ENCODE assay signal across 8 mouse cellular contexts in the genomic region with DNA sequence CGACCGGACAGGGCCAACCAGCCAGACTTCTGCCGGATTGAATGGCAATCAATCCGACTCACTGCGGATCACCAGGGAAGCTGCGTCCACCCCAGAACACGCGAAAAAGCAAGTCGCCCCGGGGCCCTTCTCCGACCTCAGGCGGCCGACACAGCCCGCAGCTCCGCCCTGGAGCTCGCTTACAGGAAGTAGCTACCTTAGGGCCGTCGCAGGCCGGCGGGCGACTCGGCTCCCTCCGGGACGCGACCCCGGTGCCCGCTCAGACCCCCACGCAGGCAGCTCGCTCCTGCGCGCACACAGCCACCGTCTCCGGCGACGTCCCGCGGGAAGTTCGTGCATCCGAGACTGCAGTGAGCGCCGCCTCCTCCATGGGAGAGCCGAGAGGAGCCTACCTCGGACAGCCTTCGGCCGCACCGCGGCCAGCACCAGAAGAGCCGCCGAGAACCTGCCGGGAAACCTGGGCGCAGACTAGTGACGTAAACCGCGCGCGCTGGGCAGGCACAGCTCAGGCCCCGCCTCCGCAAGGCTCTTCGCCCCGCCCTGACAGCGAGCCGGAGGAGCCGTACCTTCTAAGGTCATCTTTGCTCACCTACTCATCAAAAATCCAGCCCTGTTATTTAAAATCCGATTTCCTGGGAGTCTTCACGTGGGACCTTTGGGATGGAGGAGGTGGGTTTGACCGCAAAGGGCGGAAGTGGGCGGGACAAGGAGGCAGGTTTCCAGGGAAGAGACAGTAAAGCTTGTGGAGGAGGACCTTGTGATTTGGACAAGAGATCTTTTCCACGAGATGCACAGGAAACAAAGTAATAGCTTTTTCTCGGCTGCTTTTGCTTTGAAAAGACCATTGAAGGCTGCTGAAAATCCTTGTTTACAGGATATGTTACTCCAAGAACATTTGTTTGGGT. TPM values are rescaled to one million over a fixed set of nuclear protein-coding genes. Genes with fewer than 3 reads are reported as not detected.
DNase-seq lines count a peak whose midpoint lies in the region; ATAC-seq and TF ChIP-seq lines count a peak whose summit lies in the region.

Nipa2 (minus strand) TSS at position 473 of the 905 bp plus-strand sequence.

- H3K9ac ChIP-seq in hindbrain, embryonic 13.5 days: peak within 1 kb of the TSS; percentile 95

- no peaks in the 10 kb centered on the region for H3K36me3 ChIP-seq in hindbrain, embryonic 13.5 days

- peak within 1 kb of the TSS; percentile 95 for H3K4me3 ChIP-seq in hindbrain, embryonic 13.5 days

- WGBS in hindbrain, embryonic 13.5 days: under 1% methylated on average over 70 of the region's 70 CpGs

- no peak for TF ChIP-seq CTCF in Patski (IDR thresholded peaks at IDR 0.05)

- in situ Hi-C loops in Patski (cut with MboI; ENCODE audit: low pct_unique_long_range_greater_than_20kb): no loop called here

- H3K4me2 ChIP-seq in hindbrain, embryonic 13.5 days: peak within 1 kb of the TSS; percentile 63

- CTCF ChIA-PET in Patski (lab: Charles Lee): interaction anchor here (1.1 kb wide), 2 partner anchors 10 to 11 kb away, joined by 3 read pairs; no protein-coding TSS in a partner anchor

- ATAC-seq in Patski: peak; percentile 96
- peak; percentile 99 for ATAC-seq in hindbrain, embryonic 13.5 days (ENCODE audit: low FRiP score)

- no peaks in the 10 kb centered on the region for H3K9me3 ChIP-seq in hindbrain, embryonic 13.5 days

- DNase-seq in Patski (ENCODE audit: low read depth, low spot score): peak; percentile 50
- DNase-seq in cerebellum, postnatal 14 days: peak; percentile 97 to 98
- DNase-seq in frontal cortex, postnatal 14 days (ENCODE audit: low spot score in 2 of 2): peak; percentile 83 to 88
- peak; percentile 92 to 94 for DNase-seq in layer of hippocampus, postnatal 25 days (ENCODE audit: extremely low spot score in 1 of 2, low spot score in 1 of 2)
- DNase-seq in lung, postnatal 25 days (ENCODE audit: low spot score): peak; percentile 92
- peak; percentile 93 for DNase-seq in retina, embryonic 14.5 days (ENCODE audit: low spot score)
- DNase-seq in thymus, postnatal 4 days: peak; percentile 97

- peak within 1 kb of the TSS; percentile 89 for H3K27ac ChIP-seq in hindbrain, embryonic 13.5 days

- H3K4me1 ChIP-seq in hindbrain, embryonic 13.5 days (replicated peaks): peaks cover 19% of the 10 kb centered on the region

- no peaks in the 10 kb centered on the region for H3K27me3 ChIP-seq in Patski
- no peaks in the 10 kb centered on the region for H3K27me3 ChIP-seq in hindbrain, embryonic 13.5 days

- POLR2A ChIA-PET in Patski (lab: Charles Lee): no interaction called here

RNA-seq across cellular contexts. Expression of gene Nipa2, which starts in this region (rescaled TPM):
- 57.4 TPM for polyA plus RNA-seq in Patski (2021)
- polyA plus RNA-seq in hindbrain, embryonic 13.5 days (2015; fragmentation: Nextera tagmentation; extraction: Ambion mirVana): 35.5 and 38.4 TPM in 2 replicates
- total RNA-seq in layer of hippocampus, postnatal 25 days (2021): 10 to 100 TPM; 50.9 to 51.0 TPM

Comparison
In these comparisons a context has a peak if more than half of its experiments do, and no peak if none do; other contexts are left out.
1. Peak in every context shown above with its lines: DNase-seq, ATAC-seq, H3K4me3 ChIP-seq and H3K27ac ChIP-seq.